Mouse (Mus musculus) mouse embryonic stem cell (cell line): ENCODE results near the gene Nectin2.

ENCODE experiments used
- in situ Hi-C, 2 experiments: fragments of 300-500 bp; cut with MboI; formaldehyde crosslinking; loops; 1 replicate in 1 of 2; 3 replicates in 1 of 2; pipeline ENCODE4 v1.14.3; 2019 to 2020; ENCODE audit warnings: low sequenced_read_pairs in 2 of 2, low pct_unique_long_range_greater_than_20kb in 1 of 2, mixed read lengths in 1 of 2; ENCODE audit not compliant: unreplicated experiment in 1 of 2

Nectin2 gene

DNA sequence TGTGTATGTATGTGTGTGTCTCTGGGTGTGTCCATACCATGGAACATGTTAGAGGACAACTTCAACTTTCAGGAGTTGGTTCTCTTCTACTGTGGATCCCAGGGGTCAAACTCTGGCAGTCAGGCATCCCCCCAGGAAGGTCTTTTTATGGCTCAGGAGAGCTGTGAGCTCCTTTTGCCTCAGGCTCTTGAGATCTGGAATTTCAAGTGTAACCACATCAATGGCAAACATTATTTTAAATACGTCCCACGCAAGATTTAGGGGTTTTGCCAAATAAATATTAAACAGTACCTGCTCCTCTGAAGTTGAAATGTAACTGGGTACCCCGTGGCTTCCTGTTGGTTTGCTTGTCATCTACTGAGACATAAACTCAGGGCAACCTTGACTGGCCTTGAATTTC lies 67.3 kb downstream of the Nectin2 start:
- in situ Hi-C loops: no loop called here

DNA sequence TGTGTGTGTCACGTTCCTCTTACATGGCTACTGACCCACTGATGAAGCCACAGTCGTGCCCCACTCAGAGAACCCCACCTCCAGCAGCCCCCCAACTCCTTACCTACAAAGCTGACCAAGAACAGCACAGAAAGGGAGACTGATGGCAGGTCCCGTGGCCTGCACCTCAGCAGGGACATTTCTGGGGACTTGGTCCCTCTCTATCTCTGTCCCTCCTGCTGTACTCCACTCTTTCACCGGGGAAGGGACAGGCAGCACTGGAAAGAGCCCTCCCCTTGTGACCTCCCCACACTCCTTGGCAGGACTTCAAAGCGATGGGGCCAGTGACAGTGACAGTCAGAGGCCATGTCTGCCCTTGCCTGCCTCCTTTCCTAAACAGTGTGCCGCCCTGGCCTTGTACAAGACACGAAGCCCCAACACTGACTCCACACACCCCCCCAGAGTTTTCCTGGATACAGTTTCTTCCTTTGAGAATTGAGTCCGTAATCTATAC lies 69.0 kb downstream of the Nectin2 start, which contains the start of the genes Gm44805 and Apoc4:
Gene Gm44805 (minus strand): TSS at position 222 of the 493 bp plus-strand sequence.
Gene Apoc4 (minus strand): TSS at position 278 of the 493 bp plus-strand sequence.
- in situ Hi-C loops: no loop called here

DNA sequence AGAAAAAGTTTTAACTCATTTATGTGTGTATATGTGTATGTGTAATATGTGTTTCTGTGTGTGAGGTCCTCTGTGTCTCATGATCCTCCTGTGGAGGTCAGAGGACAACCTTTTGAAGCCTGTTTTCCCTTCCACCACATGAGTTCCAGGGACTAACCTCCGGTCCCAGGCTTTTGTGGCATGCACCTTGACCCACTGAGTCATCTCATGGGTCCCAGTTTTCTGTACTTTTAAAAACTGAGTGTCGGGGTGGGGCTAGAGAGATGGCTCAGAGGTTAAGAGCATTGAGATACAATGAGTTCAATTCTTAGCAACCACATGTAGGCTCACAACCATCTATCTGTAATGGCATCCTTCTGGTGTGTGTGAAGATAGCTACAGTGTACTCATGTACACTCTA lies 69.6 kb downstream of the Nectin2 start:
- in situ Hi-C loops: no loop called here

DNA sequence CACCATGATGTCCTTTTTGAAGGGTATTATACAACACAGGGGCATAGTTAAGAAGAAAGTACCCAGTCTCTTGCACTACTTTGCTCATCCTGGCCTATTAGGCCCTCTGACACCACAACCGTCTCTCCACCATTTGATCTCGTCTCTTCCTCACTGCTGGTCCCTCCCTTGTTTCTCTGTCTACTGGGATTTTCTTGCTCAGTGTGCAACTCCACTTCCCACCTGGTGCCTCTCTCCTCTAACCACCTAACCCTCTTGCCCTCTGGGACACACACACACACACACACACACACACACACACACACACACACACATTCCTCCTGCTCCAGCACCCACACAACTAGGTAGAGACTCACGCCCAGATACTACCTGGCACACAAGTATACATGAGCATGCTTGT lies 71.4 kb downstream of the Nectin2 start:
- in situ Hi-C loops: no loop called here

DNA sequence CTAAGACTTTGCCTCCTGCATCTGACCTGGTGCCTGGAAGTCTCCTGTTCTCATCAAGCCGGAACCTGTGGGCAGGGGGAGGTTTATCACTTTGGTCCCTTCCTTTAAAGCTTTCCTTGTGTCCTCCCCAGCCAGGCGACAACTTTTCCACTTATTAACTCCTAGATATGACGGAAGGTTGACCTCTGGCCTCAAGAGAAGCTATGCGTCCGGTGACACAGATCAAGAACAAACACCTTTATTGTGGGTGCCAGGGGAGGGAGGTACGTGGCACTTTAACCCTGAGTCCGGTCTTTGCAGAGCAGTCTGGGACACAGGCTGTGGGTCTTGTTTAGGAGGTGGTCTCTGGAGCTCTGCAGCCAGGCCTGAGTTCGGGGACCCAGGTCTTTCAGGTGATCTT lies 72.4 kb downstream of the Nectin2 start, which contains the start of gene Apoc2:
Gene Apoc2 (minus strand): TSS at position 70 of the 400 bp plus-strand sequence.
- in situ Hi-C loops: no loop called here

DNA sequence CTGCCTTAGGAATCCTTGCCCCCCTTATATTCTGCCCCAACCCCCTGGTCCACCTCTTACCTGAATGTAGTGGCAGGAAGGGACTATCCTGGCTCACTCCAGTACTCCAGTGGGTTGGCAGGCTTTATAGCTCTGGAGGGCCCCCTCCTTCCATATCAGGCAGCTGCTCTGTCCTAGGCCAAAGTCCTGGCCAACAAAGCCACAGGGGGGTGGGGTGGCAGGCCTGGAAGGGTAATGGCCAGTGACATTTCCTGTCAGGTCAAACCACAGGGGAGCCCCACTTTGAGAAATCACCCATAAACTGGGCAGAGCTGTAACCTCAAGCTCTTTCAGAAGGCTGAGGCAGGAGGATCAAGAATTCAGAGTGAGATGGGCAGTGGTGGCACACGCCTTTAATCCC lies 73.6 kb downstream of the Nectin2 start:
- in situ Hi-C loops: no loop called here

DNA sequence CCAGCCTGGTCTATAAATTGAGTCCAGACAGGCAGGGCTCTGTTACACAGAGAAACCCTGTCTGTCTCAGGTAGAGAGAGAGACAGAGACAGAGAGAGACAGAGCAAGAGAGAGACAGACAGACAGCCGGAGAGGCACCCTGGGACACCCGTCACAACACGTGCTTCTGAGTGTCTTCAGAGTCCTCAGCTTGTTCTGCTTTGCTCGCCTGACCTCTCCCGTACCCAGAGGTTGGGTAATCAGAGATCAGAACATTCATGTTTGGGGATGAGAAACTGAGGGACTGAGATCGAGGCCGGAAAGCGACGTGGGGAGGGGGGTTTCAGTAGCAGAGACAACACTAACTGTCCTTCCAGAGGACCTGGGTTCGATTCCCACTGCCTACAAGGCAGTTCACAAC lies 74.5 kb downstream of the Nectin2 start:
- in situ Hi-C loops: no loop called here

DNA sequence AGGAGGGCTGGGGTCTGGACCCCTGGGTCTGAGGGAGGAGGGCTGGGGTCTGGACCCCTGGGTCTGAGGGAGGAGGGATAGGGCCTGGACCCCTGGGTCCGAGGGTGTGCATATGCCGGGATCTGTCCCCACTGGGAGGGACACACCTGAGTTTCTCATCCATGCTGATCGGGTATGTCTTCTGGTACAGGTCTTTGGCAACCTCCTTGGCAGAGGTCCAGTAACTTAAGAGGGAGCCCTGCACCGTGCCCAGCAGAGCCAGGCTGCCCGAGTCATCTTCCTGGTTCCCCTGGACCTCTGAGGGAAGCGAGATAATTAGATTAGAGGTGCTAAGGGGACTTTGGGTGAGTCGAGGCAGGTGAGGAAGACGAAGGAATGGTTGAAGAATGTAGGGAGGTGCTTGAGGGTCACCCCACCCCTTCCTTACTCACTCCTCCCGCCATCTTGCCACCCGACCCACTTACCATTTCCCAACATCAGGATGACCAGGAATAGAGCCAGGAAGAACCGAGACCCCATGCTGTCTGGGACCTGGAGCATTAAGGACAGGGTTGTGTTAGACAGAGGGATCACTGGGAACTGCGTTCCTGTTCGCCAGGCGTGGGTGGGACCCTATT lies 77.1 kb downstream of the Nectin2 start:
- in situ Hi-C loops: no loop called here

DNA sequence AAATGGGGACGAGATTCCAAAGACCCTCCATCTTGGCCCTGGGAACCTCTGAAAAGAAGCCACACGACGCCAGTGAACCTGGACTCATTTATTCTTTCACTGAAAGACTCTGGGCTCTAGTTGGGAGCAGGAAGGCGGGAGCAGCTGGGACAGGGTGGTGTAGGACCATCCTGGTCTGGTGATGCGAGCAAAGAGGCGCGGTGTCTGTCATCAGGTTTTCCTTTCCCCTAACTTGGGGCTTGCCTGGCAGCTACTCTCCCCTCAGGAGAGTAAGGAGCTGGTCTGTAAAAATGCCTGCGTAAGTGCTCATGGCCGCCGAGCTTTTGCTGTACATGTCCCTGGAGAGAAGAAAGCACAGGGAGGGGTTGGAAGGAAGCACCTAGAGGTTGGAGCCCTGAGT lies 78.8 kb downstream of the Nectin2 start:
- in situ Hi-C loops: no loop called here

DNA sequence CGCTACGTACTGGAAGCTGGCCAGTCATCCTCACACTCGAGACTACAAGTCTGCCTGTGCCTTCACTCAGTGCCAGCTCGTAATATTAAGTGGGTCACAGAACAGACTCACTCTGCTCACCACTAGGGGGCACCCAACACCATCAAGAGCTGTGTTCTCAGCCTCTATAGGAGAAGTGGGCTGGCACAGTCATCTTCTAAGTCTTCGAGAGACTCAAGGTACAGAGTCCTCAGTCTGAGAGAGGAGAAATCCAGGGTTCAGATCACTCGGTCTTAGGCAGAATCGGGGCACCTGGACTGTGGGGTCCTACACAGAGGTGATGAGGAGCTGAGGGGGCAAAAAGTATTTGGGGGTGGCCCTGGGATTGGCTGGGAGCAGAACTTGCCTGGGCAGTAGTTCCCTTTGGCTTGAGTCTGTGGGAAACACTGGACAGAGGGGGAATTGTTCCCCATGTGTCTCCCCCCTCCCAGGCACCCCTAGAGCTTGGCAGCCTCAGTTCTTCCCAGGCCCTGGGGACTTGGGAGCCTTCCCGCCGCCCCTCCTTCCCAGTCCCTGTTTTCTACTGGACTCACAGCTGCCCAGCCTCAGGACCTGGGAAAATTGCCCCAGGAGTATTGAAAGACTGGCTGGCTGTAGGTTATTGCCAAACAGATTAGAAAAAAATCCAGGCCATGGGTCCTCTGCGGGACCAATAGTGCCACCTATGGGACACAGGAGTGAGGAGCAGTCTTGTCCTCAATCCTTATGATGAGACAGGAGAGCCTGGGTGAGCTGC lies 81.1 kb downstream of the Nectin2 start:
- in situ Hi-C loops: loop anchor here (5.0 kb wide), 1 partner anchor 43 kb away; no protein-coding TSS in a partner anchor

DNA sequence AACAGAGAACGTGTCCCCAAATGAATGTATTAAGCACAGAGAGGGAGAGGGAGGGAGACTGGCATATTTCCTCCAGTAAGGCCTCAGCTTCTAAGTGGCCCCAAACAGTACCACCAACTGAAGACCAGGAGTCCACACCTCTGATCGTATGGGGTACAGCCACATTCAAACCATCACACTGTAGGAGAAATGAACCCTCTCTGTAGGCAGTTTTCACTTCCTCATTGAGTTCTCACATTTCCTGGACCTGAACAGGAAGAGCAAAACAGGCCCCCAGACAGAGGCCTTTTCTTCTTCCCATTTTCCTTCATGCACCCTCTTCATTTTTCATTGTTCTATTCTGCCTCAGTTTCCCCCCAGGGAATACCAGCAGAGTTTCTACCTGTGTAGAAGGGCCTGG lies 82.8 kb downstream of the Nectin2 start:
- in situ Hi-C loops: loop anchor here (5.0 kb wide), 1 partner anchor 45 kb away; no protein-coding TSS in a partner anchor

DNA sequence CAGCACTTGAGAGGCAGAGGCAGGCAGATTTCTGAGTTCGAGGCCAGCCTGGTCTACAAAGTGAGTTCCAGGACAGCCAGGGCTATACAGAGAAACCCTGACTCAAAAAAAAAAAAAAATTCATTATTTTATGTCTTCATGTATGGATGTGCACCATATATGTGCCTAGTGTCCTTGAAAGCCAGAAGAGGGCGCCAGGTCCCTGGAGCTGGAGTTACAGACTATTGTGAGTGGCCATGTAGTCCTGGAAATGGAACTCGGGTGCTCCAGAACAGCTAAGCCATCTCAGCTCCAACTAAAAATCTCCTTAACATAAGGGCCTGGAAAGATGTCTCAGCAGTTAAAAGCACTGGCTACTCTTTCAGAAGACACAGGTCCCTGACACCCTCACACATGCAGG lies 83.5 kb downstream of the Nectin2 start:
- in situ Hi-C loops: loop anchor here (5.0 kb wide), 1 partner anchor 46 kb away; no protein-coding TSS in a partner anchor
